Mouse (Mus musculus): ENCODE measurements around the gene Spock1. TPM values are rescaled to one million over a fixed set of nuclear protein-coding genes. Genes with fewer than 3 reads are reported as not detected.
"Not testable (repeated sequence)": the region's sequence is repeated elsewhere in the genome, so short reads cannot be mapped to it uniquely, and the experiment has no call there.

The Spock1 gene
- total RNA-seq, 2 experiments from 2014 or later, result 279 to 300 TPM

- DNase-seq (ENCODE audit: low spot score in 2 of 2), result no peak
Measured at GRCm38 (mm10) chr13:57522319-57522718, 385.8 kb downstream of the Spock1 start.

DNA sequence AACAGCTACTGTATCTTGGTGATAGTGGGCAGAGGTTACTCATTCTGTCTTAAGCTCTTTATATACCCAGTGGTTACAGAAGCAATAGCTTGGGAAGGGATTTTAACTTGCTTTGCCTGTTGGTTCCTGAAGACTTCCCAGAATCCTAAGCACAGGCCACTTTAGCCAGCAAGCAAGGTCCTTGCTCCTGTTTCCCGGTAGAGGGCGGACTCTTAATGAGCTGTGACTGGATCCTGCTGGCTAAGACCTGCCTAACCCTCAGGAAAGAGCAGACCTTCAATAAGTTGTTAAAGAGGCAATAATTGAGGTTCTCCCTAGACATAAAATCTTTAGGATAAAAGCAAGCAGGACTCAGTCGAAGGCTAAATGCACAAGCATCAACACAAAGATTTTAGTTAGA, 387.0 kb downstream of the Spock1 start:
- no peak for DNase-seq (ENCODE audit: low spot score in 2 of 2)

- no peak for DNase-seq (ENCODE audit: low spot score in 2 of 2)
Measured at GRCm38 (mm10) chr13:57519790-57520189, 388.3 kb downstream of the Spock1 start.

DNA sequence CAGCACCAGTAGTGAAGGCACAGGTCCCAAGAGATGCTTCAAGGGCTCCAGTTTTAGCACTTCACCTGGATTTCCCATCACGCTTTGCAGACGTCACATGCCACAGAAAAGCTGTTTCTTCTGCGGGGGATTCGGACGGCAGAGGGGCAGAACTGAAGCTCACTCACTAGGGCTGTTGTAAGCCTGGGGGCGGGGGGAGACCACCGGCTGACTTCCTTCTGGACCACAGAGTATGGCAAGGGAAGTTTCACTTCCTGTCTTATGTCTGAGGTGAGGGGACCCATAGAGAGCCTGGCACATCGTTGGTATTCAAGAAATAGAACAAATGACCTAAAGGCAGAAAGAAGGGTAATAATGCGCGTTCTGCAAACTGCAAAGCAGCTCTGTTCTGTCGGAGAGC, 392.4 kb downstream of the Spock1 start:
- no peak for DNase-seq (ENCODE audit: low spot score in 2 of 2)

- DNase-seq (ENCODE audit: low spot score in 2 of 2), result no peak
Measured at GRCm38 (mm10) chr13:57501552-57501951, 406.6 kb downstream of the Spock1 start.

- DNase-seq (ENCODE audit: low spot score in 2 of 2), result no peak
Measured at GRCm38 (mm10) chr13:57496778-57497177, 411.4 kb downstream of the Spock1 start.

DNA sequence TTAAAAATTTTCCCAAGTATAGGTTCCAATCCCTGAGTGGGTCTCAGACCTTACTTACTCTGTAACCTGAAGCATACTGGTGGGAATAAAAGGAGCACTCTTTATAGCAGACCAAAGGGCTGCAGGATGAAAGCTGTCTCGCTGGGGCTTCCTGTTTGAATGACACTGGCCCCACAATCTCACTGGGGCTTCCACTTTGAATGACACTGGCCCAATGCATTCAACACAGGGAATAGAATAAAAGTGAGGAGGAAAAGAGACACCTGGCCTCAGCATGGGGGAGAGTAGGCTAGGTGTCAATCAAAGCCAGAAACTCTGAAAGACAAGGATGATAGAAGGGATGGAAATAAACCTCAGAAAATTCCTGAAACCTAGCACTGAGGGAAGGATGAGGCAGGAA, 413.3 kb downstream of the Spock1 start:
- DNase-seq (ENCODE audit: low spot score in 2 of 2), result no peak

GRCm38 (mm10) chr13:57488926-57489325, 419.2 kb downstream of the Spock1 start:
- no peak for DNase-seq (ENCODE audit: low spot score in 2 of 2)

GRCm38 (mm10) chr13:57484426-57485168, 423.5 kb downstream of the Spock1 start:
- DNase-seq (ENCODE audit: low spot score in 2 of 2), result no peak

DNA sequence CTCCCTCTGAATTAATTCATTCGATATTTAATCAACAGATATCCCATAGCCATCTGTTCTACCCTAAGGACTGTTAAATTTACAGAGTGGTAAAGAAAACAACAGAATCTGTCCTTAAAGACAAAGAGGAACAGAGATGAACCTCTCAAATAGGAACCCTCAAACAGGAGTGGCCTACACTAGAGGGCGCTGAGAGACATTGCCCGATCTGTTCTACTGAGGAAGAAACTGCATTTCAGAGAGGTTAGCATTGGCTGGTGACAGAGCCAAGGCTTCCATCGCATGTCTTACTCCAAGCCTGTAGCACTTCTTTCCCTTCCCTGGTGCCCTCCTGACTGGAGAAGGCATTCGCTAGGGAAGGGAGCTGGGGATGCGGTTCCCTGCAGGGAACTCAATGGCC, 431.4 kb downstream of the Spock1 start:
- DNase-seq (ENCODE audit: low spot score in 2 of 2), result peak; percentile 55 to 66

GRCm38 (mm10) chr13:57474068-57474467, 434.1 kb downstream of the Spock1 start:
- DNase-seq (ENCODE audit: low spot score in 2 of 2), result no peak

DNA sequence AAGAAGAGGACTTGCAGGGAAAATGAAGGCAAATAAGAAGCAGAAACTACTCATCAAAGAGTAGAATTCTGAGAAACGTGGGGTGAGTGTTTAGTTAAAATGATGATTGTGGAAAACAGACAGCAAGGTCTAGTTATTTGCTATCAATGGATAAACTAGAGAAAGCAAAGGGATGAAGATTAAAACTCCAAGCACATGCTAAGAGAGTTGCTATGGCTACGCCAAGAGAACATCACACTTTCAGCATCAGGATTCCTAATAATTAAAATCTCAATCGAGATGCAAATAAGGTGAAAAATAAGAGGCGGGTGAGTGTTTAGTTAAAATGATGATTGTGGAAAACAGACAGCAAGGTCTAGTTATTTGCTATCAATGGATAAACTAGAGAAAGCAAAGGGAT, 437.2 kb downstream of the Spock1 start:
- DNase-seq (ENCODE audit: low spot score in 2 of 2), result not testable (repeated sequence)

- no peak for DNase-seq (ENCODE audit: low spot score in 2 of 2)
Measured at GRCm38 (mm10) chr13:57459978-57460377, 448.2 kb downstream of the Spock1 start.

DNA sequence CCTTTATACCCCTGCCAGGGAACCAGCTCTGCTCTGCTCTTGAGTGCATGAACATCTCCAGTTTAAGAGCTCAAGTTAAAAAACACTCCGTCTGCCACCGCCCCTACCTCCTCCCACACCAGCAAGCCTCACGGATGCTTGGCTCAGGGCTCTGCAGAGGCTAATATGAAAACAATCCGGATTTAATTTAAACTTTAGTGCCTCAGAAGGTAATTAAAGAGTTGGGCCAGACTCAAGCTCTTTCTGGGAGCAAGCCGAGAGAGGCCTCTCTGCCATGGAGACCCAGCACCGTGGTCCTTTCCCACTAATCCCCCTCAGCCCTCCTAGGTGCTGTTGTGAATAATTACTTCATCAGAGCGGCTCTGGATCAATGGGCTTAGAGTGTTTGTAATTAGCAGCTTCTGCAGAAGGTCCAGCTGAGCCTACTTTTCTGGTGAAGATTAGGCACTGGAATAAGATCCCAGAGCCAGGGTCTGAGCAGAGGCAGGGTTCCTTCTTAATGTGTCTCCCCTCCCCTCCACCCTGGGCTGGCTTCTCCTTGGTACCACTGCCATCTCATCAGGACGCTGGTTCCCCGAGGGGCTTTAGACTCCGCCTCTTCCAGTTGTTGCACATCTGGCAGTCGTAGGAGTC, 457.8 kb downstream of the Spock1 start:
- DNase-seq (ENCODE audit: low spot score in 2 of 2), result peak; percentile 28 to 54

GRCm38 (mm10) chr13:57448906-57449305, 459.2 kb downstream of the Spock1 start:
- DNase-seq (ENCODE audit: low spot score in 2 of 2), result no peak

GRCm38 (mm10) chr13:57444977-57445376, 463.2 kb downstream of the Spock1 start:
- DNase-seq (ENCODE audit: low spot score in 2 of 2), result no peak

GRCm38 (mm10) chr13:57440111-57440510, 468.0 kb downstream of the Spock1 start:
- no peak for DNase-seq (ENCODE audit: low spot score in 2 of 2)

DNA sequence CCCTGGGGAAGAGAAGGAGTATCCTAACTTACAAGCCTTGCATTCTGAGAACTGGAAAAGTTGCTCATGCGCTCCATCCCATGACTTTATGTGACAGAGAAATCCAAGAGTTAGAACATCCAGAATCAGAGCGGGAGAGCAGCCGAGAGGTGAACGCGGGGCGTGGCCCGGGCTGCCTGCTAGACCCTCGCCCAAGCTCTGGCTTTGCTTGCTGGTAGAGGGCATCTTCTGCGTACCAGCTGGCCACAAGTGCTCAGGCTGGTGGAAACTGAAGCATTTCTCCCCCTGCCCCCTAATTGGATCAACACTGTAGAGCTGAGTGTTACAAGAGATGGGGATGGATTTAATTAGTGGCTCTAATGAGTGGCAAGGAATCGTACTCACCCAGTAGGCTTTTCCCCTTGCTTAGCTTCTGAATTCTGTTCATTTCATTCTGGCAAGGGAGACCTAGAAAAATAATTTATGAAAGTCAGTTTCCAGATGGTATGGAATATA, 472.4 kb downstream of the Spock1 start:
- DNase-seq (ENCODE audit: low spot score in 2 of 2), result no peak

GRCm38 (mm10) chr13:57433848-57434247, 474.3 kb downstream of the Spock1 start:
- DNase-seq (ENCODE audit: low spot score in 2 of 2), result no peak

- no peak for DNase-seq (ENCODE audit: low spot score in 2 of 2)
Measured at GRCm38 (mm10) chr13:57431815-57432214, 476.3 kb downstream of the Spock1 start.

DNA sequence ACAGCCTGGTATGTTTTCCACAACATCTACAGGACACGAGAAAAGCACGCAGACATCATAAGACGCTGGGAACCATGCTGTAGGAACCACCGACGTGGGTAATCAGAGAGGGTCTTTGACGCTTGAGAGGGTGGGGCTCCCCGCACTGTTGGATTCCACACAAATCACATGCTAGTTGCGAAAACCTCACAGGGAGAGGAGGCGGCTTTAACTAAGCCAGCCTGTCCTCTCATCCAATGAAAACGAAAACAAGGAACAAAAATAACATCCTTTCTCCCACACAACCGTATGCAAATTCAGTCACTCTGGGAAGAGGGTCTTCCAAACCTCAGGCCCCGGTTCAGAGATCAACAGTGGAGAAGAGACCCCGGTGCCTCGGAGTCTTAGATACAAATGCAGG, 479.3 kb downstream of the Spock1 start:
- peak in 1 of 2 experiments; percentile 44 for DNase-seq (ENCODE audit: low spot score in 2 of 2)

GRCm38 (mm10) chr13:57418781-57419180, 489.4 kb downstream of the Spock1 start:
- no peak for DNase-seq (ENCODE audit: low spot score in 2 of 2)

- DNase-seq (ENCODE audit: low spot score in 2 of 2), result no peak
Measured at GRCm38 (mm10) chr13:57414716-57415115, 493.4 kb downstream of the Spock1 start.

Data from left cerebral cortex, adult 18-20 months (tissue).